Mouse (Mus musculus): Measurements from ENCODE around the gene Prkar2b.

- no peak for TF ChIP-seq POLR2A (IDR thresholded peaks at IDR 0.05; ENCODE audit: low read depth, low read length)
- TF ChIP-seq CTCF (IDR thresholded peaks at IDR 0.05; ENCODE audit: borderline replicate concordance, insufficient read depth, low read length), result no peak
Observed at GRCm38 (mm10) chr12:32109201-32109600, 48.1 kb upstream of the Prkar2b start.
